ENCODE assay signal across 8 mouse cellular contexts in genomic region chr4:122808108-122808507, GRCm38 (mm10). TPM values are rescaled to one million over a fixed set of nuclear protein-coding genes. Genes with fewer than 3 reads are reported as not detected.
DNase-seq lines count a peak whose midpoint lies in the region; ATAC-seq and TF ChIP-seq lines count a peak whose summit lies in the region.

No protein-coding gene starts in this region.

- TF ChIP-seq CTCF in ES-Bruce4 (IDR thresholded peaks at IDR 0.05; ENCODE audit: low read depth, low read length), result peak; percentile 89

- H3K27ac ChIP-seq in ES-Bruce4 (ENCODE audit: insufficient read depth, low read length), result no peak overlapping the region
- H3K27ac ChIP-seq in forebrain, embryonic 12.5 days, result no peak overlapping the region

- peak; percentile 49; the same call in 1 of the 2 replicates for ATAC-seq in forebrain, embryonic 12.5 days (ENCODE audit: low FRiP score)

- no peak for TF ChIP-seq POLR2A in ES-Bruce4 (IDR thresholded peaks at IDR 0.05; ENCODE audit: insufficient read depth, low read length)

- 25% methylated on average over 4 of the region's 4 CpGs for WGBS in forebrain, embryonic 12.5 days

- no peak overlapping the region for H3K4me2 ChIP-seq in forebrain, embryonic 12.5 days

- peak; percentile 6 for DNase-seq in c-Kit-negative CD71-positive TER-119-positive erythroid progenitor cells, embryonic 14.5 days (ENCODE audit: low read depth, low spot score)
- peak; percentile 84 for DNase-seq in heart, postnatal 4 days
- peak; percentile 73 for DNase-seq in layer of hippocampus, adult 11-12 months (ENCODE audit: low spot score)
- peak; percentile 81 for DNase-seq in lung, postnatal 14 days
- DNase-seq in ovary, postnatal 36 days (ENCODE audit: low spot score), result peak; percentile 79
- DNase-seq in thymus, postnatal 10 days (ENCODE audit: low spot score in 2 of 2), result peak; percentile 55 to 84

- H3K36me3 ChIP-seq in ES-Bruce4 (ENCODE audit: control insufficient read depth, insufficient read depth, low read length, poor library complexity, severe bottlenecking), result no peaks in the 10 kb centered on the region
- H3K36me3 ChIP-seq in forebrain, embryonic 12.5 days (replicated peaks), result no peaks in the 10 kb centered on the region

- no peaks in the 10 kb centered on the region for H3K4me1 ChIP-seq in ES-Bruce4 (ENCODE audit: control insufficient read depth, insufficient read depth, low read length)
- H3K4me1 ChIP-seq in forebrain, embryonic 12.5 days, result no peaks in the 10 kb centered on the region

- no peak overlapping the region for H3K4me3 ChIP-seq in ES-Bruce4 (ENCODE audit: low read depth, low read length)
- no peak overlapping the region for H3K4me3 ChIP-seq in forebrain, embryonic 12.5 days (replicated peaks)

- no peak overlapping the region for H3K9ac ChIP-seq in ES-Bruce4 (ENCODE audit: low read depth, poor library complexity, severe bottlenecking)
- no peak overlapping the region for H3K9ac ChIP-seq in forebrain, embryonic 12.5 days

- H3K9me3 ChIP-seq in ES-Bruce4 (replicated peaks; ENCODE audit: control insufficient read depth, insufficient read depth, low read length, poor library complexity, severe bottlenecking), result no peaks in the 10 kb centered on the region
- no peaks in the 10 kb centered on the region for H3K9me3 ChIP-seq in forebrain, embryonic 12.5 days

- H3K27me3 ChIP-seq in ES-Bruce4 (ENCODE audit: control insufficient read depth, insufficient read depth, low read length, poor library complexity, severe bottlenecking), result no peaks in the 10 kb centered on the region
- H3K27me3 ChIP-seq in forebrain, embryonic 12.5 days, result no peaks in the 10 kb centered on the region

- no peak for TF ChIP-seq EP300 in ES-Bruce4 (IDR thresholded peaks at IDR 0.05; ENCODE audit: insufficient read depth, low read depth, low read length)

RNA-seq across cellular contexts. Expression of gene Ppt1, which starts 27.9 kb away (rescaled TPM):
- polyA plus RNA-seq in ES-Bruce4 (2011; ENCODE audit: insufficient read depth, insufficient read length, low read depth, missing spikeins), result 19.3 and 19.9 TPM in 2 replicates
- polyA plus RNA-seq in forebrain, embryonic 12.5 days (2016; fragmentation: Nextera tagmentation; extraction: Ambion mirVana), result 69.4 and 70.1 TPM in 2 replicates
- 10 to 100 TPM; 35.5 to 36.4 TPM for total RNA-seq in heart, postnatal 4 days (2021)

Comparison
In these comparisons a context has a peak if more than half of its experiments do, and no peak if none do; other contexts are left out.
1. DNase-seq: peak in every context shown above with its lines; median percentile 84 in heart, postnatal 4 days; 81 in lung, postnatal 14 days; 79 in ovary, postnatal 36 days; 73 in layer of hippocampus, adult 11-12 months; 70 in thymus, postnatal 10 days; 6 in c-Kit-negative CD71-positive TER-119-positive erythroid progenitor cells, embryonic 14.5 days.